Mouse (Mus musculus) hindbrain, embryonic 11.5 days (tissue): ENCODE results near the gene Bcl6. TPM values are rescaled to one million over a fixed set of nuclear protein-coding genes. Genes with fewer than 3 reads are reported as not detected.

Experiments
- ATAC-seq: fragments of 200-750 bp; cut with Nextera tagmentation; 2 replicates; pipeline ENCODE4 v1.8.0; 2017; ENCODE audit warnings: mild to moderate bottlenecking, moderate TSS enrichment, moderate library complexity; ENCODE audit not compliant: low FRiP score
- DNase-seq: peaks from one replicate; pipeline ENCODE4 v3.0.0-alpha.2; 2015; ENCODE audit warnings: low spot score
- H3K27ac ChIP-seq: fragments of 300-500 bp; sonication (generic); 2 replicates; pipeline ENCODE4 v1.5.1; 2014; ENCODE audit warnings: mild to moderate bottlenecking, low read depth, low read length
- H3K27me3 ChIP-seq: fragments of 300-500 bp; sonication (generic); 2 replicates; pipeline ENCODE4 v1.6.1; 2014; ENCODE audit warnings: mild to moderate bottlenecking, low read length, moderate library complexity, mixed read lengths; ENCODE audit not compliant: control insufficient read depth, insufficient read depth
- H3K36me3 ChIP-seq: fragments of 300-500 bp; sonication (generic); 2 replicates; pipeline ENCODE4 v1.6.1; 2014; ENCODE audit warnings: mild to moderate bottlenecking, low read length, moderate library complexity, mixed read lengths; ENCODE audit not compliant: control insufficient read depth, insufficient read depth
- H3K4me1 ChIP-seq: fragments of 300-500 bp; sonication (generic); replicated peaks from 2 replicates; pipeline ENCODE4 v1.6.1; 2014; ENCODE audit warnings: low read length, mixed read lengths; ENCODE audit not compliant: control insufficient read depth, insufficient read depth
- H3K4me2 ChIP-seq: fragments of 300-500 bp; sonication (generic); replicated peaks from 2 replicates; pipeline ENCODE4 v1.6.1; 2014; ENCODE audit warnings: mild to moderate bottlenecking, low read depth, low read length
- H3K4me3 ChIP-seq: fragments of 300-500 bp; sonication (generic); 2 replicates; pipeline ENCODE4 v1.5.1; 2014; ENCODE audit warnings: low read depth, low read length
- H3K9ac ChIP-seq: fragments of 300-500 bp; sonication (generic); 2 replicates; pipeline ENCODE4 v1.6.1; 2014; ENCODE audit warnings: low read depth, low read length
- H3K9me3 ChIP-seq: fragments of 300-500 bp; sonication (generic); 2 replicates; pipeline ENCODE4 v1.6.1; 2016; ENCODE audit warnings: low read length; ENCODE audit not compliant: control insufficient read depth
- WGBS: fragments of 180-500 bp; shearing (Covaris S2); extraction: QIAGEN DNeasy Blood & Tissue Kit; methylation state at CpG from one replicate; pipeline ENCODE4 v1.1.7; 2014; 5-methylcytosine and 5-hydroxymethylcytosine counted together
- polyA plus RNA-seq: library from polyadenylated mRNA; unstranded; fragments of >200 nt; fragmentation: Nextera tagmentation; extraction: Ambion mirVana; gene quantifications from 2 replicates; pipeline ENCODE4 v1.2.1, GENCODE M21; 2014

Gene Bcl6
- polyA plus RNA-seq, 1 experiment from 2014 or later: 0.11 TPM

DNA sequence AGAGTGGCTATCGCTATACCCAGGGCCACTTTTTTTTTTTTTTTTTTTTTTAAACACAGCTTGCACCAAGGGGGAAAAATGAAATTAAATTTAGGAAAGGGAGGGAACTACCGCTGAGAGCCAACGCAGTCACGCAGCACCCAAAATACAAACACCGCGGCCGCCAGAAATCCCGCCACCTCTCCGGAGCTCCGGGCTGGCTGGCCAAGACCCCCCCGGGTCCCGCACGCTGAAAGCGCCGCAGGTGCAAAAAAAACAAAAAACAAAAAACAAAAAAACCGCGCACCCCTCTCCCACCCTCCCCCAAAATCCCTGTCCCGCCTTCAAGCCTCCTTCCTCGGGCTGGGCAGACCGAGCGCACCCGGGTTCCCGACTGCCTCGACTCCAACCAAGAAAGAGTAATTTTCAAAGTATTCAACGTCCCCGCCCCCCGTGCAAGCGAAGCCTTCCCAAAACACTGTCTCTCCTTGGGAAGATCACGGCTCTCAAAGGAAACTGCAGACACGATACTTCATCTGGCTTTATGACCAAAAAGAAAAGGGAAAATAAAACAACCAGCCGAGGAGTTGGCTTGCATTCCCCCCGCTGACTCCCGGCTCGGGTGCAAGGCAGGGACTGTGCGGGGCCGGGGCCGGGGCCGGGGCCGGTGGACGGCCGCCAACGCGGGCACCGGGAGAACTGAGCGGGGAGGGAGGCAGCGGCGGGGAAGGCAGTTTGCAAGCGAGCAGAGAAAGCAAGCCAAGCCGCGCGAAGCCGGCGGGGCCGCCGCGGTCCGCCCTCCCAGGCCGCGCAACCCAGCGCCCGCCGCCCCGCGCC, 1.1 kb downstream of the Bcl6 start:
- no peak for ATAC-seq

DNA sequence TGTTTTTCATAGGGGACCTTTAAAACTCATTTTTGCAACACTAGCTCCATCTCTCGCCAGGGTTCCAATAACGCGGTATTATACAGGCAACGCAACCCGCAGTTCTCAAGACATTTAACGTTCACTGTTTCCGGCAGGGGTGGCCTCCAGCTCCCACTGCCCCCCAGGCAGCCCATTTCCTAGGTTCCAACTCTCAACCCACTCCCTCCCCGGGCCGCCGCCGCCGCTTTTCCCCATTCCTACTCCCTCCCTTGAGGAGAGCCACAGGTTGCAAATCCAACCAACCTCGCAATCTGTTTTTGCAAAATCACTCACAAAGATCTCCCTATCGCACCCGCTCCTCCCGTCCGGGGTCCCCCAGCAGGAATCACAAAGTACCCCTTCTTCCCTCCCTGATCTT, 1.8 kb downstream of the Bcl6 start:
- WGBS: 0% methylated on average over 17 of the region's 17 CpGs

More for the DNA sequence above, 1.1 kb downstream of the Bcl6 start:
- H3K27ac ChIP-seq: peak overlapping the region; percentile 95; the same call in 1 of the 2 replicates
- H3K4me3 ChIP-seq: peak overlapping the region; percentile 58
- peaks cover 6% of the 10 kb centered on the region for H3K4me1 ChIP-seq
- peaks cover 27% of the 10 kb centered on the region for H3K27me3 ChIP-seq
- H3K9ac ChIP-seq: peak overlapping the region; percentile 67
- H3K9me3 ChIP-seq: no peaks in the 10 kb centered on the region
- H3K4me2 ChIP-seq: peak overlapping the region; percentile 97
- DNase-seq: peak; percentile 66
- H3K36me3 ChIP-seq: no peaks in the 10 kb centered on the region
- WGBS: under 1% methylated on average over 63 of the region's 64 CpGs

DNA sequence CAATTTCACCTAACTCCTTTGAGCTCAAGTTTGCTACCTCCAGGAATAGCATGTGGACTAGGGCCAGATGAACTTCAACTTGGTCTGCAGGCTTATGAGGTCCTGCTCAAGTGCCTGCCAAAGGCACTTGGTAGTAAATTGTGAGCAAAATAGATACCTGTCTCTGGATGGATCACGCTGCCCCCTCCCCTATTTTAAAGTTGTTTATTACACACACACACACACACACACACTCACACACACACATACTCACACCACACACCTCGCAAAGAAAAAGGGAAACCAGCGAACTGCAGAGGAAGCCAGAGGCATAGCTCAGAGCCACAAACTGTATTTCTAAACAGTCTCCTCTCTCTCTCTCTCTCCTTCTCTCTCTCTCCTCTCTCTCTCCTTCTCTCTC, 2.5 kb downstream of the Bcl6 start:
- Histone ChIP-seq H3K36me3 (no peaks in the 10 kb centered on the region), H3K4me1 (peaks cover 6% of the 10 kb centered on the region), H3K27me3 (peaks cover 35% of the 10 kb centered on the region), H3K4me3 (no peak overlapping the region), H3K27ac (no peak overlapping the region), H3K4me2 (no peak overlapping the region; the same call in 1 of the 2 replicates), H3K9ac (no peak overlapping the region), H3K9me3 (no peaks in the 10 kb centered on the region)
- DNase-seq (peak; percentile 21), ATAC-seq (no peak)
- 8% methylated on average over 3 of the region's 3 CpGs for WGBS

More for the DNA sequence above, 1.8 kb downstream of the Bcl6 start:
- Histone ChIP-seq H3K27me3 (peaks cover 30% of the 10 kb centered on the region), H3K27ac (no peak overlapping the region), H3K9ac (no peak overlapping the region; the same call in 1 of the 2 replicates), H3K36me3 (no peaks in the 10 kb centered on the region), H3K9me3 (no peaks in the 10 kb centered on the region), H3K4me1 (peaks cover 6% of the 10 kb centered on the region), H3K4me2 (peak overlapping the region; percentile 97), H3K4me3 (peak overlapping the region; percentile 58)
- DNase-seq (peak; percentile 57), ATAC-seq (no peak)

DNA sequence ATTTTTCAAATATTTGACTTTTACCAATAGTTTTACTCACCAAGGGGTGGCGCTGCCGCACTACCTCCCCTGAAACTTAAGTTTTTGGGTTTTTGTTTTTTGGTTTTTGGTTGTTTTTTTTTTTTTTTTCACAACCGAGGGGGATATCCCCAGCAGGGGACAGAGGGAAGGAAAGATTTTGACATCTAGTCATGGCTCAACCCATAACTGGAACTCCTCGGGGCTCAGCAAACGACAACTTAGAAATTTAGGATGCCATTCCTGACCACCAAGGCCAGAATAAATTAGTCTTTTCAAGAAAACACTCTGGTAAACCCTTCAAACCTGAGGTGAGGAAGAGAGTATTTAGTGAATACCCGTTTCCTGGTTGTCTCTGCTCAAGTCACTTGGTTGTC, 3.2 kb downstream of the Bcl6 start:
- DNase-seq (peak; percentile 52), ATAC-seq (no peak)
- peaks cover 6% of the 10 kb centered on the region for H3K4me1 ChIP-seq
- H3K4me3 ChIP-seq: no peak overlapping the region
- H3K27me3 ChIP-seq: peaks cover 42% of the 10 kb centered on the region
- no peak overlapping the region for H3K27ac ChIP-seq
- H3K9me3 ChIP-seq: no peaks in the 10 kb centered on the region
- H3K36me3 ChIP-seq: no peaks in the 10 kb centered on the region
- no peak overlapping the region for H3K4me2 ChIP-seq
- WGBS: 4% methylated on average over 6 of the region's 6 CpGs
- H3K9ac ChIP-seq: no peak overlapping the region

DNA sequence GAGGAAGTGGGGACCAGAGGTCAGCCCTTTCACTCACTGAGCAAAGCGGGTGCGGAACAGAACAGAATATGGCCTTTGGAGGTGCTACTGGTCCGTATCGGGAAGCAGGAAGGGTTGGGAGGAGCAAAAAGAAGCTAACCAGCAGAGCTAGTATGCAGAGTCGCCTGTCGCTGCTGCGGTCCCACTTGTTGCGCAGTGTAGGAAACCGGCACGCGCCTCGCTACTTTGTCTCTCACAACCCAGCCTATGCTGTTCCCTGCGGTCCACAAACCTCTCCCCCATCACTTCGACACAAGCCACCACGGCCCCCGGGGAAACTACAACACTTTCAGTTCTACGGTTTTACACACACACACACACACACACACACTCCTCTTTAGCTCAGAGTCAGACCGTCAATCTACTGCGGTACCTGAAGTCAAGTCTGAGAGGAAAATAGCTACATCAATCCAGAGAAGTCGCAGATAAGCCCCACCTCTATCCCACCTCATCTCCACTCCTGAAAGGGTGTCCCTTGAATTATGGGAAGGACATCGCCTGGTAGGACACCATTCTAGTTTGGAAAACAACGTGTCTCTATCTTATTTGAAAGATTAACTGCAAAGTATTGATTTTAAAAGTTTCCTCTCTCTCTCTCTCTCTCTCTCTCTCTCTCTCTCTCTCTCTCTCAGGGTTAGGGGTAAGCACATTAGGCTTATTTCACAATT, 3.7 kb downstream of the Bcl6 start:
- H3K27ac ChIP-seq: no peak overlapping the region
- 2% methylated on average over 22 of the region's 22 CpGs for WGBS
- H3K4me3 ChIP-seq: peak overlapping the region; percentile 31
- DNase-seq (peak; percentile 62), ATAC-seq (no peak)
- no peaks in the 10 kb centered on the region for H3K9me3 ChIP-seq
- H3K9ac ChIP-seq: no peak overlapping the region
- peaks cover 45% of the 10 kb centered on the region for H3K27me3 ChIP-seq
- peaks cover 6% of the 10 kb centered on the region for H3K4me1 ChIP-seq
- peak overlapping the region; percentile 55 for H3K4me2 ChIP-seq
- H3K36me3 ChIP-seq: no peaks in the 10 kb centered on the region

DNA sequence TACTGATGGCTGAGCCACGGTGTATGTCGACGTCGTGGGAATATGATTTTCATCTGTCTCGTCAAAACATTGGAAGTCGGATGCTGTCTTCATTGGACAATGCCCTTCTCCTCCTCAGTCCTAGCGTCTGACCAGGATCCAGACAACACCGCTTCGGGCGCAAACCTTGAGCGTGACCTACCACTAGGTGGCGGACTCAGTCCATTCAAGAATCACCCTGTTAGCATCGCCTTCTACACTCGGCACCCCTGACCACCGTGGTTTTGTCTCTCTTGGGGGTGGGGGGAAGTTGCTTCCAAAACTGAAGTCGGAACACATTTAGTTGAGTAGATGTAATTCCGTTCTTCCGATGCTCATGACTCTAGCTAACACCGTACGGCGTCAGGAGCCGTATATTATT, 4.5 kb downstream of the Bcl6 start:
- peaks cover 52% of the 10 kb centered on the region for H3K27me3 ChIP-seq
- H3K36me3 ChIP-seq: no peaks in the 10 kb centered on the region
- no peak overlapping the region for H3K9ac ChIP-seq
- peak; percentile 93 for DNase-seq
- peak overlapping the region; percentile 31; the same call in 1 of the 2 replicates for H3K4me3 ChIP-seq
- WGBS: 1% methylated on average over 22 of the region's 22 CpGs
- H3K4me1 ChIP-seq: peaks cover 6% of the 10 kb centered on the region
- H3K9me3 ChIP-seq: no peaks in the 10 kb centered on the region
- H3K27ac ChIP-seq: no peak overlapping the region
- H3K4me2 ChIP-seq: peak overlapping the region; percentile 55
- ATAC-seq: peak; percentile 62

DNA sequence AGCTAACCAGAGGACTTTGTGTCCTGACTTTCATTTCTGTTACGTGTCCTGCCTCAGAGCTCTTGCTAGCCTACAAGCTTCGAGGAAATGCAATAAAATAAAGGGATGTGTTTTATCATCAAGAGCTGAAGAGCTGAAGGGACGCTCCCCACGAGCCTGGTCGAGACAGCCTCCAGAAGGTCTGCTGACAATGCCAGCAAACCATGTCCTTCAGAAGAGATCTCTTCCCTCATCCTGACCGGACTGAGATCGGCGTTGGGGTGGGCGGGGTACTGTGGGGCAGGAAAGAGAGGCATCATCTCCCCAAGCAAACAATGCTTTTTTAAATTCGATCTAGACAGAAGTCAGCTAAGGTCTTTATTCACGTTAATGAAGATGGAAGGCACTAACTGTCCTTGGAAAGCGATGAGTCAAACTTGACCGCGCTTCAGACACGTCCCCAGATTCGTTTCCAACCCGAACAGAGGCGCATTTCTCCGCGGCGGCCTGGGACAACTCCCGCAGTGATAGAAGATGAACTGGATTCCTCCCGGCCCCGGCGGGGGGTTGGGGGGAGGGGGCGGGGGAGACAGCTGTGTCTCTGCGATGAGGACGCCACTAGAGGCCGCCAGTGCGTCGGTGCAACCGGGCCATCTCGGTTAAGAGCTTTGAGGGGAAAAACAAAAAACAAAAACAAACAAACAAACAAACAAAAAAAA, 5.6 kb downstream of the Bcl6 start:
- Histone ChIP-seq H3K27me3 (peaks cover 54% of the 10 kb centered on the region), H3K36me3 (no peaks in the 10 kb centered on the region), H3K4me1 (peaks cover 6% of the 10 kb centered on the region), H3K4me2 (peak overlapping the region; percentile 53), H3K9me3 (no peaks in the 10 kb centered on the region), H3K9ac (no peak overlapping the region), H3K4me3 (peak overlapping the region; percentile 29), H3K27ac (no peak overlapping the region)
- DNase-seq (peak; percentile 79), ATAC-seq (peak; percentile 26)
- WGBS: under 1% methylated on average over 33 of the region's 33 CpGs

DNA sequence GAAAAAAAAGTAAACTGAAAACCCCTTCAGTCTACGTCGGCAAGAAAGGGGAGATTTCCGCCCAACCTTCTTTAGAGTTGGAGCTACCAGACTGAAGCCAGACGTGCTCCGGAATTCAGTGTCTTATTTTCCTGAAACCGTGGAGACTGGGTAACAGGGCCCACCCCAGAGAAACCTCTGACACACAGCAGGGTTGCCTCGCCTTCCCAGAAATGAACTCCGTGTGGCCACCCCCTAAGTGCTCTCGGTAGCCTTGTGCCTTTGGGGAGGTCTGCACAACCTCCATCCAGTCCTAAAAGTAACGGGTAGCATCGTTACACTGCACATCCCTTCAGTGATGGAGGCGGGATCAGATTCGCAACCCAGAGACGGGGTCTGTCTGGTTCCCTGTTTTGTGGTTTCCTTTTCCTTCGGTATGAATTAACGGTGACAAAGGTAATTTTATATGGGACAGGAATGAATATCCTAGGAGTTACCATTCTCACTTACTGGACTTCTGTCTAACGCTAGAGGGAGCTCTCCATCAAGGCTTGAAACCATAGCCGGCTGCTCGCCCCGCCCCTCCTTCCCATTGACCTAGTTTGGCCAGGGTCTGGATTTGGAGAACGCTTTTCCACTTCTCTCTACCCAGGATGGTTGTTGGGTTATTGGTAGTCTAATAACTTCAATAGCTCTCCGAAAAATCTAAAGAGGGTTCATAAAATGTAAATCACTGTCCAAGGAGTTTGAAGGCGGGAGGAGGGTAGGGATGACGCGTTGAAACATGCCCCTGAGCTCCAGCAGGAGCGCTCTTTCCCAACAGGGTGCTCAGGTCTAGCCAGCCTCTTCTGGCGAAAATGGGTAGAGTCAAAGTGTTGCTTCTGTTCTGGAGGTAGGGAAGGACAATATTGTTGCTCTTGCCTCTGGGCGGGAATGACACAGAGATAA, 6.5 kb downstream of the Bcl6 start:
- peak; percentile 86 for DNase-seq
- no peak overlapping the region for H3K9ac ChIP-seq
- no peak overlapping the region for H3K27ac ChIP-seq
- H3K4me1 ChIP-seq: peaks cover 4% of the 10 kb centered on the region
- ATAC-seq: peak; percentile 79
- 2% methylated on average over 28 of the region's 28 CpGs for WGBS
- H3K9me3 ChIP-seq: no peaks in the 10 kb centered on the region
- peak overlapping the region; percentile 53 for H3K4me2 ChIP-seq
- H3K4me3 ChIP-seq: peak overlapping the region; percentile 29
- H3K27me3 ChIP-seq: peaks cover 54% of the 10 kb centered on the region
- no peaks in the 10 kb centered on the region for H3K36me3 ChIP-seq
